Mouse (Mus musculus) C2C12 (cell line): ENCODE data around the gene Sidt2. TPM values are rescaled to one million over a fixed set of nuclear protein-coding genes. Genes with fewer than 3 reads are reported as not detected.

Experiments used
- H3K27me3 ChIP-seq: one replicate; pipeline ENCODE4 v1.6.1; 2011; ENCODE audit not compliant: control insufficient read depth, insufficient read depth, insufficient read length
- H3K36me3 ChIP-seq: one replicate; pipeline ENCODE4 v1.6.1; 2011; ENCODE audit not compliant: control insufficient read depth, insufficient read depth
- H3K4me3 ChIP-seq: one replicate; pipeline ENCODE4 v1.5.1; 2011; ENCODE audit warnings: mild to moderate bottlenecking, control low read depth; ENCODE audit not compliant: poor library complexity, insufficient read depth, severe bottlenecking
- H3K79me2 ChIP-seq: one replicate; pipeline ENCODE4 v1.6.1; 2011; ENCODE audit not compliant: control insufficient read depth, insufficient read depth
- H3K79me3 ChIP-seq: one replicate; pipeline ENCODE4 v1.6.1; 2011; ENCODE audit warnings: low read depth, control low read depth
- H3ac ChIP-seq: one replicate; pipeline ENCODE3; 2011; ENCODE audit warnings: low read depth; ENCODE audit not compliant: control insufficient read depth, insufficient read length
- CEBPB ChIP-seq: IDR thresholded peaks from one replicate; pipeline ENCODE4 v1.6.1; 2011; ENCODE audit warnings: low read depth, mild to moderate bottlenecking, control low read depth, moderate library complexity
- CTCF ChIP-seq: IDR thresholded peaks from one replicate; pipeline ENCODE4 v1.5.1; 2011; ENCODE audit not compliant: control insufficient read depth, insufficient read depth, insufficient read length
- FOSL1 ChIP-seq: IDR thresholded peaks from one replicate; pipeline ENCODE4 v1.8.0; 2011; ENCODE audit warnings: mild to moderate bottlenecking, low read length; ENCODE audit not compliant: poor library complexity, insufficient read depth, severe bottlenecking
- MAX ChIP-seq: IDR thresholded peaks from one replicate; pipeline ENCODE4 v1.6.1; 2011; ENCODE audit warnings: mild to moderate bottlenecking, control low read depth
- MYOD1 ChIP-seq: IDR thresholded peaks from one replicate; pipeline ENCODE4 v1.6.1; 2011; ENCODE audit warnings: low read depth; ENCODE audit not compliant: control insufficient read depth, insufficient read length
- MYOG ChIP-seq: IDR thresholded peaks from one replicate; pipeline ENCODE4 v1.6.1; 2011; ENCODE audit not compliant: control insufficient read depth, insufficient read length; ENCODE audit errors: extremely low read depth
- USF1 ChIP-seq: IDR thresholded peaks from one replicate; pipeline ENCODE4 v1.6.1; 2011; ENCODE audit warnings: low read depth, mild to moderate bottlenecking, control low read depth, moderate library complexity
- polyA plus RNA-seq: library from polyadenylated mRNA; unstranded; fragments of >200 nt; fragmentation: generic; extraction: Trizol; gene quantifications from one replicate; pipeline ENCODE4 v1.2.1, GENCODE M21; 2012; ENCODE audit warnings: missing spikeins

Gene Sidt2
- polyA plus RNA-seq, 1 experiment = 50.2 TPM

DNA sequence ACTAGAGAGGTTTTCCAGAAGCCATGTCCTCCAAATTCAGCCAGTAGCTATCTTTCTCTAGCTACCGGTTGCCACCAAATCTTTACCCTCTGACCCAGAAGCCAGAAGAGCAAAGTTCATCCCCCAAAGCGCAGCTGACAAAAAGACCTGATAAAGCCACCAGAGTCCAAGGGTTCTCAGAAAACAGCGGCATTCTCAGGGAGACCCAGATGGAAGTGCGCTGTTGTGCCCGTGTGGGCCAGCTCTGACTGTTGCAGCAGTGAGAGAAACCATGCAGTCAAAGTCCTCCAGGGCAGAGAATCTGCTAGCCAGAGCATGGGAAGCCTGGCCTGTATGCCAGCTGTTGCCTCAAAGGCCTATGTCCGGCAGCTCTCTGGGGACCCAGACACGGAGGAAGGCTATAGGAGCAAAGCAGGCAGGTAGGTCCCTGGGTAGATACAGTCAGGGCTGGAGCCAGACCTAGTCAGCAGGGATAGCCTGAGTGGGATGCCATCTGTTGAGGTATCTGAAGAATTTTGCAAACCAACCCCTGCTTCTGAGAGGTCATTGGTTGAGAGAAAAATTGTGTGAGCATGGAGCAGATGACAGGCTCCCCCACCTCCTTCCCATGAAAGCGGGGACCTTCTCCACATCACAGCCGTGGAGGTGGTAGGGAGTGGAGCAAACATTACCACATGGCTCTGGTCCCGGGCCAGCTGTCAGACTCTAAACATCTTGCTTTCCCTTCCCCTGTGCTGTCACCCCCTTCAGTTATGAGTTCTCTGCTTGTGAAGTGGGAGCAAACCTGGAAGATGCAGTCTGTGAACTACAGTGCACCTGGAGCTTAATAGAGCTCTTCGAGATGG is 22.3 kb downstream of the Sidt2 start:
- H3K4me3 ChIP-seq = no peak overlapping the region
- no peaks in the 10 kb centered on the region for H3K79me2 ChIP-seq
- no peaks in the 10 kb centered on the region for H3K79me3 ChIP-seq
- H3K36me3 ChIP-seq = peaks cover 18% of the 10 kb centered on the region
- H3ac ChIP-seq = no peak overlapping the region
- TF ChIP-seq MYOD1 = no peak
- no peak for TF ChIP-seq MAX
- no peak for TF ChIP-seq CTCF
- no peak for TF ChIP-seq USF1
- TF ChIP-seq MYOG = no peak
- no peak for TF ChIP-seq FOSL1
- TF ChIP-seq CEBPB = no peak
- H3K27me3 ChIP-seq = no peaks in the 10 kb centered on the region

DNA sequence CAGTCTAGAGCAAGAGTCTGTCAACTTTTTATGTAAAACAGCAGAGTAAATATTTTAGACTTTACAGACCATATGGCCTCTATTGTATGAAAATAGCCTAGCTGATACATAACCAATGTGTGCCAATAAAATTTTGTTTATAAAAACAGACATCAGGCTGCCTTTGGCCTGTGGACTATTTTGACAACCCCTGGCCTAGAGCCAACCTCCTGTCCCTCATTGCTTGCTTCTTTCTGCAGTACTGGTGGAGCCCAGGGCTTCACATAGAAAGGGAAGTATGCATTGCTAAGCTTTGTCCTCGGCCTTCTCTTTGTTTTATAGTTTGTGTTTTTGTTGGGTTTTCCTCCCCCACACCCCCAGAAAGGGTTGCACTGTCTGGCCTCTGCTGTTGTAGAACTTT is 23.1 kb downstream of the Sidt2 start:
- Histone ChIP-seq H3K36me3 (peaks cover 20% of the 10 kb centered on the region), H3K4me3 (no peak overlapping the region), H3K79me2 (no peaks in the 10 kb centered on the region), H3K27me3 (no peaks in the 10 kb centered on the region), H3K79me3 (no peaks in the 10 kb centered on the region), H3ac (no peak overlapping the region)
- TF ChIP-seq MYOD1 (no peak), MAX (no peak), CTCF (no peak), USF1 (no peak), FOSL1 (no peak), MYOG (no peak), CEBPB (no peak)

DNA sequence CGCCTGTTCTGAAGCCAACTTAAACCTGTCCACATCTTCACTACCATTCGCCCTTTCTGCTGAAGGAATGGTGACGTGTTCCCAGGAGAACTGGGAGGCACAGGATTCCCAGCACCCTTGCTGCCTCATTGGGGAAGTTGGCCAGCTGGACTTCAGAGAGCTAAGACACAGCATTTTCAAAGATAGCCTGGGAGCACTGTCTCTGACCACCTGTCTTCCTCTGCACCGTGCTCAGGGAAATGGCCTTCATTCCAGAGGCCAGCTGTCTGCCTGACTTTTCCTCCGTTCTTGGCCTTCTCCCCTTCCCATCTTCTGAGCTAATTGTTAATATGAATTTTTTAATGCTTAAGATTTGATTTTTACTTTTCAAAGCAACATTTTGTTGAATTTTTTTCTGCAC is 25.8 kb downstream of the Sidt2 start:
- peaks cover 20% of the 10 kb centered on the region for H3K36me3 ChIP-seq
- H3K4me3 ChIP-seq = no peak overlapping the region
- no peaks in the 10 kb centered on the region for H3K79me3 ChIP-seq
- H3K79me2 ChIP-seq = no peaks in the 10 kb centered on the region
- TF ChIP-seq FOSL1 (no peak), CEBPB (no peak), MYOG (no peak), MAX (no peak), CTCF (no peak), MYOD1 (no peak), USF1 (no peak)
- no peak overlapping the region for H3ac ChIP-seq
- no peaks in the 10 kb centered on the region for H3K27me3 ChIP-seq

DNA sequence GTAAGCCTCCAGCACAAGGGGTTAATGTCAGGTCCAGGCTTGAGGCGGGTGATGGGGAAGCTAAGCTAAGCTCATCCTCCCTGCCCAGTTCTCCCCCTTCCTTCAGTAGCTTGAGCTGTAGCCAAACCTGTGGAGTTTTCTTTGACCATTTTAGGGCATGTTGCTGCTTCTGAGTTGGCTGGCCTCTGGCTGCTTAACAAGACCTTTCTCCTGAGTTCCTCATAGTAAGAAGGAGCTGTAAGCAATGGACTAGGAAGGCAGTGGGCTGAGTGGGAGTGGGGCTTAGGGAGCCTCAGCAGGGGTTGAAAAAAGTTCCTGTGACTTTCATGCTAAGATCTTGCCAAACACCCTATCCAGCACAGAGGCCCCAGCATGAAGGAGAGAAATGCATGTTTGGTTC is 35.2 kb downstream of the Sidt2 start:
- TF ChIP-seq CTCF (no peak), USF1 (no peak), MYOD1 (no peak), FOSL1 (no peak), MAX (no peak)
- peaks cover 62% of the 10 kb centered on the region for H3K36me3 ChIP-seq
- no peak overlapping the region for H3ac ChIP-seq
- no peaks in the 10 kb centered on the region for H3K79me2 ChIP-seq
- H3K79me3 ChIP-seq = no peaks in the 10 kb centered on the region
- H3K27me3 ChIP-seq = no peaks in the 10 kb centered on the region
- no peak overlapping the region for H3K4me3 ChIP-seq

DNA sequence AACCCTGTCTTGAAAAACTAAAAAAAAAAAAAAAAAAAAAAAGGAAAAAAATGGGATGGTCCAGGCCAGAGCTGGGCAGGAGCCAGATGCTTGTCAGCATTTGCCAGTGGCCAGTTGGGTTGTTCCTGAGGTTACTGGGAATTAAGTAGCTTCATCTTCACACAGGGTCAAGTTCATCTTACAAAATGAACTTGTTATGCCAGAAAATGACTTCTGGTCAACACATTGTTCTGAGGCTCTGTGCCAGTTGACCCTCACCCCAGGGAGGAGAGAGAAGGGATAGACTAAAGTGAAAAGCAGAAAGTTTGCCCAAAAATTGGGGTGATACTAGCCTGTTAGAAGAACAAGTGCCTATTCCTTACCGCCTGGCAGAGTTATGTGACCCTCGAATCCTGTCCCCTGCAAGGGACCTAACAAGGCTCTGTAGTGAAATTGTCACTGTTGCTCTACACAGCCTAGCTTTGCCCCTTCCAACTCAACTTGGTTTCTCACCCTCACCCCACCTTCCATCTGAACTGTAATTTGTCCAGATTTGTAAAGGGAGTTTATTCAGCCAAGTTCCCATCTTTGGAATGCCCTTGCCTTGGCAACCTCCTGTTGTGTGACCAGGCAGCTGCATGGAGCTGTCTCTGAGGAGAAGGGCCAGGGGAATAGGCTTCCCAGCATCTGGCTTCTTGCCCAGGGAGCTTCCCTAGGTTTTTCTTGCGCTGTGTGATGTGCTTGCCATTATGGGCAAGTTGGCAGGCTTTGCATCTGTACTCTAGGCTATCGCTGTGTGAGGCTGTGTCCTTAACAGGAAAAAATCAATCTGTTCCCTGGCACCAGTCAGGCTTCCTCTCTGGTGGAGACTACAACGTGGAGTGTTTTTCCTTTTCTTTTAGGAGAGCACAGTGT is 37.8 kb downstream of the Sidt2 start:
- Histone ChIP-seq H3K79me3 (no peaks in the 10 kb centered on the region), H3K36me3 (peaks cover 67% of the 10 kb centered on the region), H3K4me3 (no peak overlapping the region), H3K27me3 (no peaks in the 10 kb centered on the region), H3ac (no peak overlapping the region), H3K79me2 (no peaks in the 10 kb centered on the region)
- TF ChIP-seq CEBPB (no peak), MYOG (no peak), USF1 (no peak), FOSL1 (no peak), MAX (no peak), CTCF (no peak)
